Mouse (Mus musculus) heart, postnatal 0 days (tissue): ENCODE measurements around the gene Cdc42bpb. TPM values are rescaled to one million over a fixed set of nuclear protein-coding genes. Genes with fewer than 3 reads are reported as not detected.

ENCODE experiments used
- ATAC-seq: fragments of 200-750 bp; cut with Nextera tagmentation; 2 replicates; pipeline ENCODE4 v1.8.0; 2017; ENCODE audit warnings: low read depth, moderate number of reproducible peaks, moderate library complexity; ENCODE audit not compliant: insufficient read depth
- DNase-seq: peaks from one replicate; pipeline ENCODE4 v3.0.0-alpha.2; 2016; ENCODE audit warnings: low spot score
- H3K27ac ChIP-seq: fragments of 300-500 bp; sonication (generic); 2 replicates; pipeline ENCODE4 v1.5.1; 2014; ENCODE audit warnings: low read depth, mild to moderate bottlenecking
- H3K27me3 ChIP-seq: fragments of 300-500 bp; sonication (generic); 2 replicates; pipeline ENCODE4 v1.6.1; 2014; ENCODE audit warnings: low read length, mixed read lengths; ENCODE audit not compliant: control insufficient read depth, insufficient read depth
- H3K36me3 ChIP-seq: fragments of 300-500 bp; sonication (generic); replicated peaks from 2 replicates; pipeline ENCODE4 v1.6.1; 2014; ENCODE audit warnings: low read length, mixed read lengths; ENCODE audit not compliant: control insufficient read depth, insufficient read depth
- H3K4me1 ChIP-seq: fragments of 300-500 bp; sonication (generic); 2 replicates; pipeline ENCODE4 v1.6.1; 2014; ENCODE audit warnings: antibody characterized with exemption; ENCODE audit not compliant: control insufficient read depth, insufficient read depth
- H3K4me2 ChIP-seq: fragments of 300-500 bp; sonication (generic); 2 replicates; pipeline ENCODE4 v1.6.1; 2014; ENCODE audit warnings: low read depth, mild to moderate bottlenecking, low read length, moderate library complexity
- H3K4me3 ChIP-seq: fragments of 300-500 bp; sonication (generic); 2 replicates; pipeline ENCODE4 v1.5.1; 2014; ENCODE audit warnings: low read depth, low read length
- H3K9ac ChIP-seq: fragments of 300-500 bp; sonication (generic); replicated peaks from 2 replicates; pipeline ENCODE4 v1.6.1; 2014; ENCODE audit warnings: low read depth, low read length, mixed read lengths
- H3K9me3 ChIP-seq: fragments of 300-500 bp; sonication (generic); replicated peaks from 2 replicates; pipeline ENCODE4 v1.6.1; 2016; ENCODE audit warnings: low read length; ENCODE audit not compliant: control insufficient read depth
- CTCF ChIP-seq: IDR thresholded peaks from 2 replicates; pipeline ENCODE4 v1.5.1; 2016; ENCODE audit warnings: antibody characterized with exemption, control low read depth, low read depth
- EP300 ChIP-seq: IDR thresholded peaks from 2 replicates; pipeline ENCODE4 v1.6.1; 2016; ENCODE audit warnings: antibody characterized with exemption, low read depth
- WGBS: fragments of 180-500 bp; shearing (Covaris S2); extraction: QIAGEN DNeasy Blood & Tissue Kit; methylation state at CpG from one replicate; pipeline ENCODE4 v1.1.7; 2014; 5-methylcytosine and 5-hydroxymethylcytosine counted together
- polyA plus RNA-seq: library from polyadenylated mRNA; unstranded; fragments of >200 nt; fragmentation: Nextera tagmentation; extraction: Ambion mirVana; gene quantifications from 2 replicates; pipeline ENCODE4 v1.2.1, GENCODE M21; 2015
- total RNA-seq: library from RNA; depleted of rRNA; stranded (reverse); fragments of >200 nt; gene quantifications from 2 replicates; pipeline ENCODE4 v1.2.3, GENCODE M21; 2014; ENCODE audit warnings: low replicate concordance

Gene Cdc42bpb
- total and polyA plus RNA-seq, 2 experiments from 2014 or later = 18.2 to 119 TPM

- DNase-seq = no peak
- no peak for ATAC-seq
- Histone ChIP-seq H3K27ac (peak overlapping the region; percentile 96), H3K9ac (peak overlapping the region; percentile 90), H3K4me1 (peaks cover 23% of the 10 kb centered on the region), H3K9me3 (no peaks in the 10 kb centered on the region), H3K4me2 (peak overlapping the region; percentile 97), H3K27me3 (no peaks in the 10 kb centered on the region), H3K4me3 (peak overlapping the region; percentile 80), H3K36me3 (no peaks in the 10 kb centered on the region)
- no peak for TF ChIP-seq CTCF
- TF ChIP-seq EP300 = no peak
- WGBS = 33% methylated on average over 12 of the region's 12 CpGs
These were observed 2.0 kb downstream of the Cdc42bpb start for GRCm38 (mm10) chr12:111375559-111375958.

DNA sequence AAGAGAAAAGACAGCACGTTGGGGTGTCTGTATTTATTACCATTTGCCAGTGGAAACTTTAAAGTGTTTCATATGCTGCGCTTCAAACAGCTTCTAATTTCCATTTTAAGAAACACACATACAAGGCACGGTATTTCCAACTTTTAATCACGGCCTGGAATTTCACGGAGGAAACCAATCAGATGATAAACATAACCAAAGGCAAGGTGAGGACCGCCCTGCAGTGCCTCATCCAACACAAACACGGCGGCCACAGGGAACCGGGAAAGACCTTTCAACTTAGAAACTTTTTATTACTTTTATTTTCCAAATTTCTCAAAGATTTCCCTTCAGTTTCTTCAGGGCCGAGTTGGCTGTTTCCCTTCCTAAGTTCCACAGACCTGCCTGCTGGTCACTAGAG, 2.8 kb downstream of the Cdc42bpb start:
- Histone ChIP-seq H3K4me3 (peak overlapping the region; percentile 80), H3K36me3 (no peaks in the 10 kb centered on the region), H3K27me3 (no peaks in the 10 kb centered on the region), H3K27ac (peak overlapping the region; percentile 26), H3K4me1 (peaks cover 29% of the 10 kb centered on the region), H3K4me2 (peak overlapping the region; percentile 97), H3K9me3 (no peaks in the 10 kb centered on the region), H3K9ac (no peak overlapping the region; the same call in 1 of the 2 replicates)
- DNase-seq = no peak
- WGBS = 29% methylated on average over 10 of the region's 10 CpGs
- no peak for TF ChIP-seq EP300
- no peak for TF ChIP-seq CTCF
- no peak for ATAC-seq

GRCm38 (mm10) chr12:111373411-111373810, 4.1 kb downstream of the Cdc42bpb start:
- H3K36me3 ChIP-seq = no peaks in the 10 kb centered on the region
- WGBS = 73% methylated on average over 6 of the region's 6 CpGs
- no peak overlapping the region for H3K27ac ChIP-seq
- no peak overlapping the region for H3K4me2 ChIP-seq
- H3K4me3 ChIP-seq = no peak overlapping the region
- H3K9me3 ChIP-seq = no peaks in the 10 kb centered on the region
- TF ChIP-seq EP300 = no peak
- no peak for TF ChIP-seq CTCF
- ATAC-seq (no peak), DNase-seq (no peak)
- H3K4me1 ChIP-seq = peaks cover 30% of the 10 kb centered on the region
- H3K9ac ChIP-seq = no peak overlapping the region
- no peaks in the 10 kb centered on the region for H3K27me3 ChIP-seq

DNA sequence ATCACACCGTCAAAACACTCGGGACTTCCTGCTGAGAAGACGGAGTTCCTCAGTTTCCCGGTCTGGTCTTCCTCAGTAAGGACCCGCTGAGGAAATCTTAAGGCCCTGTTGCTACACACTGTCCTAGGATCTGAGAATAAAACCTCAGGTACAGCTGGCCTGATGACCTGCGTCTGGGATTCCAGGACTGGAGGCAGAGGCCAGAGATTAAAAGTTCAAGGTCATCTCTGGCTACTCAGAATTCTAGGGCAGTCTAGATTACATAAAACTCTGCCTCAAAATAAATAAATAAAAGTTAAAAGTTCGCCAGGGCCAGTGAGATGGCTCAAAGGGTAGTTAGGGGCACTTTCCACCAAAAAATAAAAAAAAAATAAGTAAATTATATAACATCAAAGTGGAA, 5.6 kb downstream of the Cdc42bpb start:
- H3K4me3 ChIP-seq = no peak overlapping the region
- ATAC-seq (no peak), DNase-seq (no peak)
- 70% methylated on average over 7 of the region's 7 CpGs for WGBS
- H3K27ac ChIP-seq = no peak overlapping the region
- H3K4me1 ChIP-seq = peaks cover 39% of the 10 kb centered on the region
- H3K4me2 ChIP-seq = no peak overlapping the region
- no peaks in the 10 kb centered on the region for H3K36me3 ChIP-seq
- no peaks in the 10 kb centered on the region for H3K27me3 ChIP-seq
- TF ChIP-seq CTCF = no peak
- TF ChIP-seq EP300 = no peak
- H3K9ac ChIP-seq = no peak overlapping the region
- H3K9me3 ChIP-seq = no peaks in the 10 kb centered on the region

DNA sequence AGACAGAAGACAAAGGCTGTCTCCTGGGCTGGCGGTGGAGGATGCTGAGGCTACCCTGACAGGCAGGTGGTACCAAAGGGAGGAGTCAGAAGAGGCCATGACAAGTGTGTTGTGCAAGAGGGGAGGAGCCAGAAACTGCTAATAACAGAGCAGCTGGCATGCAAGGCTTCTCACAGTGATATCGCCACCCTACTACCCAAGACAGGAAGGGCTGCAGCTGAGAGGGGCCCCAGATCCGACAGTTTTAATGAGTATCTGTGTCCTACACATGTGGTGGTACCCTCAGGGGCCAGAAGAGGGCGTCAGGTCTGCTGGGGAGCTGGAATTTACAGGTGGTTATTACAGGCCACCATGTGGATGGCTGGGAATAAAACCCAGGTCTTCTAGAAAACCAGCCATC, 7.3 kb downstream of the Cdc42bpb start:
- ATAC-seq = no peak
- H3K4me1 ChIP-seq = peaks cover 37% of the 10 kb centered on the region
- no peaks in the 10 kb centered on the region for H3K36me3 ChIP-seq
- DNase-seq = no peak
- no peak overlapping the region for H3K4me3 ChIP-seq
- H3K27me3 ChIP-seq = no peaks in the 10 kb centered on the region
- TF ChIP-seq CTCF (no peak), EP300 (no peak)
- no peaks in the 10 kb centered on the region for H3K9me3 ChIP-seq
- no peak overlapping the region for H3K27ac ChIP-seq
- H3K9ac ChIP-seq = no peak overlapping the region
- 58% methylated on average over 4 of the region's 4 CpGs for WGBS
- H3K4me2 ChIP-seq = no peak overlapping the region

DNA sequence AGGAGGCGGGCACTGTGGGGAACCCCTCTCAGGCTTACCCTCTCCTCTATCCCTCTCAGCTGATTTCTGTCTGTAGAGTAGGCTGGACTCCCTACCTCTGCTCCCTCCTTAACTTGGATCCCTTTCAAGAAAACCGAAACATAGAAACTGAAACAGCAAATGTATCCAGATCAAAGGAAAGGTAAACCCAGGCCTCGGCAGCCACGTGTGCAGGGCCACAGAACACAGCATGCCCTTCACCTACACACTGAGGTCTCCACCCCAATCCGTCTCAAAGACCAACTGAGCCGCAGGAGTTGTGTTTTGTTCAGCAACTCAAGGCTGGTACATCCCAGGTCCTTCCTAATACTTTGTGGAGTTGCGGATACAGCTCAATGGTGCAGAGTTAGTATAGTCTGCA, 10.5 kb downstream of the Cdc42bpb start:
- Histone ChIP-seq H3K9me3 (no peaks in the 10 kb centered on the region), H3K9ac (no peak overlapping the region), H3K4me1 (peaks cover 41% of the 10 kb centered on the region), H3K27ac (no peak overlapping the region), H3K36me3 (no peaks in the 10 kb centered on the region), H3K4me2 (no peak overlapping the region), H3K4me3 (no peak overlapping the region), H3K27me3 (no peaks in the 10 kb centered on the region)
- TF ChIP-seq CTCF (no peak), EP300 (no peak)
- DNase-seq (no peak), ATAC-seq (no peak)
- 72% methylated on average over 7 of the region's 7 CpGs for WGBS
